Mouse (Mus musculus): ENCODE data around the gene Lpcat3. TPM values are rescaled to one million over a fixed set of nuclear protein-coding genes. Genes with fewer than 3 reads are reported as not detected.
A peak's percentile ranks its signal among the peaks of the same experiment; 100 is the strongest.

Lpcat3 gene
- polyA plus RNA-seq, 1 experiment from 2014 or later: 42.4 TPM

- peak overlapping the region; percentile 98 for H3K27ac ChIP-seq
- peaks cover 27% of the 10 kb centered on the region for H3K4me1 ChIP-seq (replicated peaks; ENCODE audit: control insufficient read depth, insufficient read depth, low read length)
- no peaks in the 10 kb centered on the region for H3K9me3 ChIP-seq (ENCODE audit: control insufficient read depth, low read length)
- DNase-seq (ENCODE audit: low spot score) (peak; percentile 66), ATAC-seq (ENCODE audit: low FRiP score) (peak; percentile 19)
- under 1% methylated on average over 28 of the region's 29 CpGs for WGBS
- H3K27me3 ChIP-seq (ENCODE audit: control insufficient read depth, insufficient read depth, low read length): no peaks in the 10 kb centered on the region
- peaks cover 30% of the 10 kb centered on the region for H3K36me3 ChIP-seq (replicated peaks; ENCODE audit: control insufficient read depth, insufficient read depth)
- peak overlapping the region; percentile 73 for H3K4me3 ChIP-seq (replicated peaks; ENCODE audit: low read length)
- peak overlapping the region; percentile 96 for H3K9ac ChIP-seq
- H3K4me2 ChIP-seq (replicated peaks): peak overlapping the region; percentile 83
Measured at GRCm38 (mm10) chr6:124740211-124740887, 77.5 kb downstream of the Lpcat3 start.

GRCm38 (mm10) chr6:124740888-124741761, 78.3 kb downstream of the Lpcat3 start, which contains the start of gene Grcc10:
Gene Grcc10 (minus strand): TSS chr6:124741374.
- peak; percentile 88 for DNase-seq (ENCODE audit: low spot score)
- Histone ChIP-seq H3K36me3 (replicated peaks; ENCODE audit: control insufficient read depth, insufficient read depth) (peaks cover 30% of the 10 kb centered on the region), H3K4me1 (replicated peaks; ENCODE audit: control insufficient read depth, insufficient read depth, low read length) (peaks cover 31% of the 10 kb centered on the region), H3K27me3 (ENCODE audit: control insufficient read depth, insufficient read depth, low read length) (no peaks in the 10 kb centered on the region), H3K4me2 (replicated peaks) (peak within 1 kb of the TSS; percentile 83), H3K4me3 (replicated peaks; ENCODE audit: low read length) (peak within 1 kb of the TSS; percentile 73), H3K9ac (peak within 1 kb of the TSS; percentile 96), H3K9me3 (ENCODE audit: control insufficient read depth, low read length) (no peaks in the 10 kb centered on the region), H3K27ac (peak within 1 kb of the TSS; percentile 98)
- ATAC-seq (ENCODE audit: low FRiP score): peak; percentile 78
- WGBS: under 1% methylated on average over 41 of the region's 41 CpGs

GRCm38 (mm10) chr6:124741842-124742241, 79.0 kb downstream of the Lpcat3 start:
- peak overlapping the region; percentile 73 for H3K4me3 ChIP-seq (replicated peaks; ENCODE audit: low read length)
- WGBS: 76% methylated on average over 3 of the region's 3 CpGs
- DNase-seq (ENCODE audit: low spot score): no peak
- no peaks in the 10 kb centered on the region for H3K9me3 ChIP-seq (ENCODE audit: control insufficient read depth, low read length)
- H3K36me3 ChIP-seq (replicated peaks; ENCODE audit: control insufficient read depth, insufficient read depth): peaks cover 35% of the 10 kb centered on the region
- H3K4me1 ChIP-seq (replicated peaks; ENCODE audit: control insufficient read depth, insufficient read depth, low read length): peaks cover 36% of the 10 kb centered on the region
- ATAC-seq (ENCODE audit: low FRiP score): no peak
- H3K4me2 ChIP-seq (replicated peaks): peak overlapping the region; percentile 83
- H3K27ac ChIP-seq: peak overlapping the region; percentile 98
- no peaks in the 10 kb centered on the region for H3K27me3 ChIP-seq (ENCODE audit: control insufficient read depth, insufficient read depth, low read length)
- H3K9ac ChIP-seq: peak overlapping the region; percentile 96

- peaks cover 36% of the 10 kb centered on the region for H3K4me1 ChIP-seq (replicated peaks; ENCODE audit: control insufficient read depth, insufficient read depth, low read length)
Measured at GRCm38 (mm10) chr6:124742839-124743514, 80.2 kb downstream of the Lpcat3 start.

GRCm38 (mm10) chr6:124743647-124744046, 80.8 kb downstream of the Lpcat3 start:
- WGBS: 89% methylated on average over 8 of the region's 8 CpGs
- no peak overlapping the region for H3K4me2 ChIP-seq (replicated peaks)
- H3K9ac ChIP-seq: 0 out of 2 replicates have a peak overlapping the region, but pooled peaks have one; percentile 18
- DNase-seq (ENCODE audit: low spot score) (no peak), ATAC-seq (ENCODE audit: low FRiP score) (no peak)
- peaks cover 53% of the 10 kb centered on the region for H3K36me3 ChIP-seq (replicated peaks; ENCODE audit: control insufficient read depth, insufficient read depth)
- H3K9me3 ChIP-seq (ENCODE audit: control insufficient read depth, low read length): no peaks in the 10 kb centered on the region
- H3K27me3 ChIP-seq (ENCODE audit: control insufficient read depth, insufficient read depth, low read length): no peaks in the 10 kb centered on the region
- H3K4me3 ChIP-seq (replicated peaks; ENCODE audit: low read length): no peak overlapping the region
- no peak overlapping the region for H3K27ac ChIP-seq
- H3K4me1 ChIP-seq (replicated peaks; ENCODE audit: control insufficient read depth, insufficient read depth, low read length): peaks cover 35% of the 10 kb centered on the region

More at GRCm38 (mm10) chr6:124742839-124743514, 80.2 kb downstream of the Lpcat3 start:
- DNase-seq (ENCODE audit: low spot score): no peak
- Histone ChIP-seq H3K4me2 (replicated peaks) (no peak overlapping the region), H3K27ac (no peak overlapping the region), H3K4me3 (replicated peaks; ENCODE audit: low read length) (no peak overlapping the region), H3K27me3 (ENCODE audit: control insufficient read depth, insufficient read depth, low read length) (no peaks in the 10 kb centered on the region), H3K9ac (0 out of 2 replicates have a peak overlapping the region, but pooled peaks have one; percentile 18), H3K9me3 (ENCODE audit: control insufficient read depth, low read length) (no peaks in the 10 kb centered on the region), H3K36me3 (replicated peaks; ENCODE audit: control insufficient read depth, insufficient read depth) (peaks cover 47% of the 10 kb centered on the region)
- WGBS: 88% methylated on average over 15 of the region's 15 CpGs
- no peak for ATAC-seq (ENCODE audit: low FRiP score)

- no peak for ATAC-seq (ENCODE audit: low FRiP score)
- Histone ChIP-seq H3K4me1 (replicated peaks; ENCODE audit: control insufficient read depth, insufficient read depth, low read length) (peaks cover 23% of the 10 kb centered on the region), H3K36me3 (replicated peaks; ENCODE audit: control insufficient read depth, insufficient read depth) (peaks cover 65% of the 10 kb centered on the region), H3K4me3 (replicated peaks; ENCODE audit: low read length) (0 out of 2 replicates have a peak overlapping the region, but pooled peaks have one; percentile 40), H3K9me3 (ENCODE audit: control insufficient read depth, low read length) (no peaks in the 10 kb centered on the region), H3K27me3 (ENCODE audit: control insufficient read depth, insufficient read depth, low read length) (no peaks in the 10 kb centered on the region), H3K27ac (peak overlapping the region; percentile 90), H3K9ac (peak overlapping the region; percentile 29; the same call in 1 of the 2 replicates), H3K4me2 (replicated peaks) (peak overlapping the region; percentile 94)
- no peak for DNase-seq (ENCODE audit: low spot score)
- 71% methylated on average over 26 of the region's 26 CpGs for WGBS
Measured at GRCm38 (mm10) chr6:124744755-124745321, 82.0 kb downstream of the Lpcat3 start.

- ATAC-seq (ENCODE audit: low FRiP score) (peak; percentile 88), DNase-seq (ENCODE audit: low spot score) (peak; percentile 97)
- H3K27me3 ChIP-seq (ENCODE audit: control insufficient read depth, insufficient read depth, low read length): no peaks in the 10 kb centered on the region
- peak overlapping the region; percentile 90 for H3K27ac ChIP-seq
- peaks cover 18% of the 10 kb centered on the region for H3K4me1 ChIP-seq (replicated peaks; ENCODE audit: control insufficient read depth, insufficient read depth, low read length)
- peaks cover 67% of the 10 kb centered on the region for H3K36me3 ChIP-seq (replicated peaks; ENCODE audit: control insufficient read depth, insufficient read depth)
- peak overlapping the region; percentile 40 for H3K4me3 ChIP-seq (replicated peaks; ENCODE audit: low read length)
- peak overlapping the region; percentile 80 for H3K9ac ChIP-seq
- under 1% methylated on average over 85 of the region's 85 CpGs for WGBS
- no peaks in the 10 kb centered on the region for H3K9me3 ChIP-seq (ENCODE audit: control insufficient read depth, low read length)
- peak overlapping the region; percentile 94 for H3K4me2 ChIP-seq (replicated peaks)
Measured at GRCm38 (mm10) chr6:124745490-124746295, 82.9 kb downstream of the Lpcat3 start.

GRCm38 (mm10) chr6:124746296-124746605, 83.4 kb downstream of the Lpcat3 start:
- peak overlapping the region; percentile 80 for H3K9ac ChIP-seq
- H3K9me3 ChIP-seq (ENCODE audit: control insufficient read depth, low read length): no peaks in the 10 kb centered on the region
- no peaks in the 10 kb centered on the region for H3K27me3 ChIP-seq (ENCODE audit: control insufficient read depth, insufficient read depth, low read length)
- 11% methylated on average over 8 of the region's 8 CpGs for WGBS
- H3K4me2 ChIP-seq (replicated peaks): peak overlapping the region; percentile 94
- H3K27ac ChIP-seq: peak overlapping the region; percentile 90
- ATAC-seq (ENCODE audit: low FRiP score) (no peak), DNase-seq (ENCODE audit: low spot score) (no peak)
- peaks cover 18% of the 10 kb centered on the region for H3K4me1 ChIP-seq (replicated peaks; ENCODE audit: control insufficient read depth, insufficient read depth, low read length)
- H3K4me3 ChIP-seq (replicated peaks; ENCODE audit: low read length): peak overlapping the region; percentile 40
- H3K36me3 ChIP-seq (replicated peaks; ENCODE audit: control insufficient read depth, insufficient read depth): peaks cover 71% of the 10 kb centered on the region
